Mouse (Mus musculus) brain, embryonic 14.5 days (tissue): Measurements from ENCODE around the gene Cog5.

Experiments used
- CTCF ChIP-seq: fragments of 200-500 bp; IDR thresholded peaks from 2 replicates; pipeline ENCODE4 v1.5.1; 2012; ENCODE audit warnings: inconsistent platforms, mild to moderate bottlenecking, moderate library complexity, borderline replicate concordance; ENCODE audit not compliant: insufficient read depth, insufficient read length; ENCODE audit errors: extremely low read depth
- POLR2A ChIP-seq: fragments of 200-500 bp; IDR thresholded peaks from 2 replicates; pipeline ENCODE4 v1.6.1; 2012; ENCODE audit warnings: mild to moderate bottlenecking, inconsistent platforms, borderline replicate concordance; ENCODE audit not compliant: poor library complexity, insufficient read depth, insufficient read length, severe bottlenecking; ENCODE audit errors: extremely low read depth

- TF ChIP-seq POLR2A: no peak
- TF ChIP-seq CTCF: no peak
Measured at GRCm38 (mm10) chr12:31892079-31892478, 237.4 kb downstream of the Cog5 start.
